Mouse (Mus musculus) G1E (cell line): ENCODE results near the gene Tpk1.

Source experiments
- CTCF ChIP-seq: IDR thresholded peaks from 2 replicates; pipeline ENCODE4 v1.5.1; 2012; ENCODE audit warnings: low read depth, low read length, inconsistent platforms, mixed read lengths
- GATA2 ChIP-seq: IDR thresholded peaks from 2 replicates; pipeline ENCODE4 v1.6.1; 2012; ENCODE audit warnings: low read depth, low read length, inconsistent platforms, borderline replicate concordance
- POLR2AphosphoS5 ChIP-seq: IDR thresholded peaks from 2 replicates; pipeline ENCODE4 v1.6.1; 2012; ENCODE audit warnings: low read depth, low read length, inconsistent platforms; ENCODE audit not compliant: insufficient replicate concordance
- TAL1 ChIP-seq: conservative IDR thresholded peaks from 2 replicates; pipeline ENCODE4 v1.6.1; 2012; ENCODE audit warnings: low read depth, low read length, inconsistent platforms, mixed read lengths

- TF ChIP-seq TAL1 (no peak), CTCF (no peak), GATA2 (no peak), POLR2AphosphoS5 (no peak)
Measured at GRCm38 (mm10) chr6:43640621-43641020, 25.5 kb downstream of the Tpk1 start.
